Mouse (Mus musculus) layer of hippocampus, adult 9-10 months (tissue): ENCODE measurements around the gene C1qa.

Experiments
- DNase-seq: peaks from one replicate; pipeline ENCODE4 v3.0.0; 2022; ENCODE audit warnings: low spot score

Gene C1qa

GRCm38 (mm10) chr4:136899154-136899553, 551 bp upstream of the C1qa start:
- no peak for DNase-seq

- DNase-seq, result no peak
These were observed 462 bp downstream of the C1qa start for GRCm38 (mm10) chr4:136898084-136898598.

- no peak for DNase-seq
These were observed 2.1 kb downstream of the C1qa start for GRCm38 (mm10) chr4:136896461-136896860.

- no peak for DNase-seq
These were observed 2.7 kb downstream of the C1qa start for GRCm38 (mm10) chr4:136895861-136896260.

- no peak for DNase-seq
These were observed 3.8 kb downstream of the C1qa start for GRCm38 (mm10) chr4:136894821-136895220.

DNA sequence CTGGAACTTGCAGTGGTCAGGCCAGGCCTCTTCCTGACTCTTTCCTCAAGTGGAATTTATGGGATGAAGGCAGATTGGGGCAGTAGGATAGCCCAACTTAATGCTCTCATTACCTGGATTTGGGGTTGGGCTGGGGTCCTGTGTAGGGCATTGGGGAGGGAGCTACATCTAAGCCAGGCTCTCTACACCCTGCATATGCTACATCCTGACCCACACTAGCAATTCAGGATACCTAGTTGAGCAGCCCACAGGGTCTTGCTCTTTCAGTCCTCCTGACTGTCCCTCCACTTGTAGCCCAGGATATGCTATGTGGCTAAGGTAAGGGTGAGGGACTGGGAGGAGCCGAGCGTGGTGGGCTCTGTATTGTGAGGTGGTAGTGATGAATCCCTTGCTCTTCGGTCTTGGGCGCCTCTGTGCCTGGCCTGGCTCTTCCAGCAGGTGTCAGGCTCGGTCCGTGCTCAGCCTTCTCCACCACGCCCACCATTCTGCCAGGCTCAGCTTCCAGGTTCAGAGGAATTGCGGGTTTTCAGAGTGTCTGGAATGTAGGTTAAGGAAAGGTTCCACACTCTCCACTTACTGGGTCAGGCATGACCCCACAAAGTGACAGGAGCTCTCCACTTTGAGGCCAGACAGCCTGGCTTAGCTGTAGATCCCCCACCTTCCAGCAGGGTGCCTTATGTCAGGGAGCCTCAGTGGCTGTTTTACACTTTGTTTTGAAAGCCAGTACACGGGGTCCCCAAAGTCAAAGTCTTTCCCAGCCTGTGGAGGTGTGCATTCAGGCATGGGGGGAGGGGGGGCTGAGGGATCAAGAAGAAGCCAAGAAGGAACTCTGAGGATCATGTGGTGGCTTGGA, 4.7 kb downstream of the C1qa start:
- no peak for DNase-seq

DNA sequence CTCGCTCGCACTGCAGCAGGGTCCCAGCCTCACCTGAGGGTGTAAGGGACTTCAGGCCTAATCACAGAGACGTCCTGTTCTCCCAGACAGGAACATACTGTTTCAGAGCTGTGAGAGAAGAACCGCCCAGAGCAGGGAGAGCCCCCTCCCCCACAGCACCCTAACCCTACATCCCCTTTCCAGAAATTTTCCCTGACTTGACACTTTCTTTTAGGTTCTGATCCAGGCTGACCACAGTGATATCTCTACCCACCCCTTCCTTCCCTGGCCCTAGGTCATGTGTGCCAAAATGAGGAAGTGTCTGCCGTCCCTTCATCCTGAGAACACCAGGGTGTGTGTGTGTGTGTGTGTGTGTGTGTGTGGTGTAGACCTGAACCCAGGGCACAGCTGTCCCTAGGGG, 5.8 kb downstream of the C1qa start, which contains the start of gene C1qc:
Gene C1qc, minus strand, starts transcription at position 255 of the 400 bp plus-strand sequence.
- no peak for DNase-seq

DNA sequence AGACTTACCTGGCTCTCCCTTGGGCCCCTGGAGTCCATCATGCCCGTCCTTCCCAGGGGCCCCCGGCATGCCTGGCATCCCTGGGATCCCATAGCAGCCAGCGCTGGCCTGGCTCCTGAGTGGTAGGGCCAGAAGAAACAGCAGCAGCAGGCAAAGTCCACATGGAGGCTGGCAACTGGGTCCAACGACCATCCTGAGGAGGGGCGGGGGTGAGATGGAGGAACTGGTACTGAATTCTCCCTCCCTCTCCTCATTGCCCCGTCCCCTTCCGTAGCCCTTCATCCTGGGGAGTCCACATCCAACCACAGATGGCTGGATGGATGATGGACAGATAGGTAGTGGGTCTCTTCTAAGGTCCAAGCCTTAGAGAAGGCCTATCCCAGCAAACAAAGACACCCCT, 6.2 kb downstream of the C1qa start:
- DNase-seq, result no peak

- no peak for DNase-seq
These were observed 7.5 kb downstream of the C1qa start for GRCm38 (mm10) chr4:136891115-136891514.

DNA sequence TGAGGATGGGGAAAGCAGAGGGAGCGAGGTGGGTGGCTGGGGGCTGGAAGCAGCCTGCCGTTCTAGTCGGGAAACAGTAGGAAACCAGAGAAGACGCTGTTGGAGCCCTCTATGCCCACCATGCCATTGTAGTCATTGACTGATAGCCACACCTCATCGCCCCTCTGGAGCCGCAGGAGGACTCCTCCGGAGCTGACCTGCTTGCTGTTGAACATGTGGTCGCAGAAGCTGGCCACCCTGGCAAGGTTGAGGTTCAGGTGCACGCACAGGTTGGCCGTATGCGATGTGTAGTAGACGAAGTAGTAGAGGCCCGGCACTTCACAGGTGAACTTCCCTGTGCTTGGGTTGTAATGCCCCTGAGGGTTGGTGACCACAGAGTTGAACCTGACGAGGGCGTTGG, 8.6 kb downstream of the C1qa start:
- DNase-seq, result no peak

GRCm38 (mm10) chr4:136887714-136888113, 10.9 kb downstream of the C1qa start:
- DNase-seq, result no peak

DNA sequence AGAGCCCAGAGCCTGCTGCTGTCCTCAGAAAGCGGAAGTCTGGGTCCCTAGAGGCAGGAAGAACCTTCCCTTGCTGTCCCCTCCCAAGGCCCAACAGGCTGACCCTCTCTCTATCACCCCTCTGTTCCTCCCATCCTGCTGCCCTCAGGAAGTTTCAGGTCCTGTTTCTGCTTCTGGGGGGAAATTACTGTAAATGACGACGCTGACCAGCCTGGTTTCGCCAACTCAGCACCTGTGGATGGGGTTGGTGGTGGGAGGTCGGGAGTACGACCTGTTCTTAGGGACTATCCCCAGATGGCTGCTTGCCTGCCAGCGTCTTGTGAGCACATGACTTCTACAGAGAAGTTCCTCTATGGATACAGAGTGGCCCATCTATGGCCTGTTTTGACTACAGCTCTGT, 12.5 kb downstream of the C1qa start, which contains the start of gene C1qb:
Gene C1qb, minus strand, starts transcription at position 87 of the 400 bp plus-strand sequence.
- DNase-seq, result no peak

DNA sequence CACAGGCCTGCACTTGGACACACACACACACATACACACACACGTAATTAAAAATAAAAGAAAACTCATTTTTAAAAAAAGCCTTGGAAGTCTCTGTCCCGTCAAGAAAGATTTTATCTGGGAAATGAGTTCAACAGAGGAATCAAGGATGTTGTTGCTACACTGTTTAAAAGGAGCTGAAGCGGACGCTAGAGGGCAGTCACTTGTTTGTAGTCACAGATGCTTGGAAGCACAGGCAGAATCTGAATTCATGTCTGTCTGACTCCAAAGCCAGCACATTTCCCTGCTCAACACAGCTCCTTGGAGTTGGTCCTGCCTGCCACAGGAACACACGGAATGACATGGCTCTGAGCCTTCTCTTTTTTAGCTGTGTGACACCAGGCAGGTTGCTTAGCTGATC, 20.0 kb downstream of the C1qa start:
- DNase-seq, result no peak

GRCm38 (mm10) chr4:136878171-136878570, 20.4 kb downstream of the C1qa start:
- no peak for DNase-seq

GRCm38 (mm10) chr4:136876971-136877370, 21.6 kb downstream of the C1qa start:
- DNase-seq, result no peak

GRCm38 (mm10) chr4:136875012-136875411, 23.6 kb downstream of the C1qa start:
- no peak for DNase-seq

DNA sequence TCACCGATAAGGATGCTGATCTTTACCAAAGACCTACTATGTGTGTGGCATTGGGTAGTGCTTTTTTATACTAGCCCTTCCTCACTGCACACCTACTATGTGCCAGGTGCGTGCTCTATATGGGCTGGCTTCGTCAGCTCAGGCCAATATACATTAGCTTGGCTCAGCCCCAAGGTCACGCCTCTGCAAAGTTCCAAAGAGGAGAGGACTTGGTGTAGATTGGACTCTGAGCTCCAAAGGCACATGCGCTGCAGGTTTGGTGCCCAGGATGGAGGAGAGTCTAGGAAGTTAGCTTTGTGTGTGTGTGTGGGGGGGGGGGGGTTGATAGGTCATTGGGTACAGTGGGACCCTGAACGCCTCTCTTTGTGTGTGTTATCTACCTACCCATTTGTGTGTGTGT, 30.2 kb downstream of the C1qa start:
- no peak for DNase-seq

DNA sequence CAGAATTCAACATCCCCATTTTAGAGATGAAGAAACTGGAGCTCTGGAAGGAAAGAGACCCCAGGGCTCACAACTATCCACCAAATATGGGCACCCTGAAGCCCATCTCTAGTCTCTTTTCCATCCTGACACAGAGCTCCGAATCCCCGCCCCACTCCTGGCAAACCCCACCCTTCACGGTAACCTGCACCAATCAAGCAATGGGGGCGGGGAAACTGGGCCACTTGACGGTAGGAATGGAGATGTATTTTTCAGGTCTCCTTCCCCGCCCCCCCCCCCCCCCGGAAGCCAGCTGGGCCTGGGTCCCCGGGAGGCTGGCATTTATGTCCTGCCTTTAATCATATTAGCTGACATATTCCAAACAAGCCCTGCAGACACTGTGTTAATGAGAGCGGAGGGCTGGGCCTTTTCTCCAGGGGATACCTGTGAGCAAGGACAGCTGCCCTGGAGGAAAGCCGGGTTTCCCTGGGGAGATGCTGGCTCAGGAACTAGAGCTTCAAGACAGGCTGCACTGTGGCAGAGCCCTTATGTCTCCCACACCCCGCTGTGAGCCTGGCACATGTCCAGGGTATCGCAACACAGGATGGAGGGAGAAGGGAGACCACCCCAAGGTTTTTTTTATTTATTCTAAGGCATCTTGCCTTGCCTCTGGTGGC, 30.8 kb downstream of the C1qa start:
- no peak for DNase-seq

DNA sequence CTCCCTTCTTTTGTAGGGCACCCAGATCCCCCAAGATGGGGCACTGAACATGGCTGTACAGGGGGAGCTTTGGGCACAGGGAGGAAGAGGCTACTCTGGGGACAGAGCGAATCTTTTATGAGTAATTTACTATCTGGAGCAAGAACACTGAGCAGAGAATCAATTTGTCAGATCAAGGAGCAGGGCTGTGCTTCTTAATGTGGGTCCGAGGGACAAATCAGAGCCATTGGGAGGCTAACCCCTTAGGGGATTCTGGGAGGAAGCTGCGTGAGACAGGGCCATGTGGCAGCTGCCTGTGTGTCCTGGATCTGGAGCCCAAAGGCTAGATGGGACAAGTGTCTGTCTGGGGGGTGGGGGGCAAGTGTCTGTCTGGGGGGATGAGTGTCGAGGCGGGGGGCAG, 33.1 kb downstream of the C1qa start:
- no peak for DNase-seq

DNA sequence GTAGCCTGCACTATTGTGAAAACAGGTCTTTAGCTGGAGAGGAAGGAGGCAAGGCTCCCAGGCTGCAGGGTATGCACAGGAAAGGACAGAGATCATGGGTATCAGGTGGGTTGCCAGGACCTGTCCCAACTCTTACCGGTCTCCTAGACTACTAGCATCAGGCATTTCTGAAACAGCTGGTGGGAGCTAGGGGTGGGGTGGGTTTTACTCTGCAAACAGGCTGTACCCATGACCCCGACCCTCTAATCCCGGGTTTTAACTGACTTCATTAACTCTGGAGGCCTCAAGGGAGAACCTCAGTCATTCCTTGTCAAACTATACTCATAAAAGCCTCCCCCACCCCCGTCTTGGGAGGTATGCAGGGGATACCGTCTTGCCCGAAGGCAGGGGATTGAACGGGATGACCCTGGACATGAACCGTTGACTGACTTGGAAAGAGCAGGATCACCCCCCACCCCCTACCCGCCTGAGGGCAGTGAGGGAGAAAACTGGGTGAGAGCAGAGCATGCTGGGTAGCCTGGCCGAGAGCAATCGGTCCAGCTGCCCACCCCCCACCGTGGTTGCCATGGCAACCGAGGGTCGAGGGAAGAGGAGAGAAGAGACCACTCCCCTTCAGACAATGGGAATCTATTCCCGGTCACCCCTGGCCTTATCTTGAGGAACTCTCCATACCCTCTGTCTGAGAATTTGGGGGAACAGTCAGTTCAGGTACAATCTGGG, 33.7 kb downstream of the C1qa start:
- DNase-seq, result no peak

- DNase-seq, result no peak
These were observed 35.1 kb downstream of the C1qa start for GRCm38 (mm10) chr4:136863517-136863916.

- DNase-seq, result no peak
These were observed 36.2 kb downstream of the C1qa start for GRCm38 (mm10) chr4:136862411-136862810.

GRCm38 (mm10) chr4:136861806-136862205, 36.8 kb downstream of the C1qa start:
- DNase-seq, result no peak
